In genomic region chr7:35802906-35803595, GRCm38 (mm10) we compare ENCODE assay signal across 7 mouse cellular contexts. TPM values are rescaled to one million over a fixed set of nuclear protein-coding genes. Genes with fewer than 3 reads are reported as not detected.
DNase-seq lines count a peak whose midpoint lies in the region; ATAC-seq lines count a peak whose summit lies in the region.

Zfp507 (minus strand) TSS chr7:35803003.

- no peaks in the 10 kb centered on the region for H3K9me3 ChIP-seq in intestine, embryonic 15.5 days

- H3K9ac ChIP-seq in intestine, embryonic 15.5 days, result peak within 1 kb of the TSS; percentile 99

- peaks cover 10% of the 10 kb centered on the region for H3K36me3 ChIP-seq in intestine, embryonic 15.5 days

- intact Hi-C loops in gastrocnemius, postnatal 36 days (cut with DNase I), result no loop called here
- intact Hi-C loops in left cerebral cortex, postnatal 14 days (cut with DNase I), result no loop called here

- H3K27me3 ChIP-seq in intestine, embryonic 15.5 days (replicated peaks), result no peaks in the 10 kb centered on the region

- H3K4me1 ChIP-seq in intestine, embryonic 15.5 days (replicated peaks), result peaks cover 5% of the 10 kb centered on the region; the same call in 1 of the 2 replicates

- ATAC-seq in intestine, embryonic 15.5 days, result peak; percentile 98

- WGBS in intestine, embryonic 15.5 days, result 19% methylated on average over 26 of the region's 26 CpGs

- peak within 1 kb of the TSS; percentile 66 for H3K4me2 ChIP-seq in intestine, embryonic 15.5 days (replicated peaks)

- DNase-seq in adrenal gland, postnatal 10 days, result peak; percentile 94
- peak; percentile 91 for DNase-seq in embryo, embryonic 9.5 days (ENCODE audit: extremely low spot score)
- peak; percentile 76 to 85 for DNase-seq in gastrocnemius, postnatal 36 days
- DNase-seq in left cerebral cortex, postnatal 14 days (ENCODE audit: low spot score in 2 of 2), result peak; percentile 87 to 88
- peak; percentile 94 for DNase-seq in mesoderm, embryonic 11.5 days (ENCODE audit: low read depth, low spot score)
- peak; percentile 84 for DNase-seq in right cerebral cortex, postnatal 36 days (ENCODE audit: low spot score in 2 of 2)

- peak within 1 kb of the TSS; percentile 90 for H3K4me3 ChIP-seq in intestine, embryonic 15.5 days (replicated peaks)

- H3K27ac ChIP-seq in intestine, embryonic 15.5 days, result peak within 1 kb of the TSS; percentile 78

RNA-seq across cellular contexts. Expression of gene Zfp507, which starts in this region (rescaled TPM):
- 10 to 100 TPM; 23.8 to 26.7 TPM for total RNA-seq in adrenal gland, postnatal 10 days (2021)
- 10 to 100 TPM; 13.7 to 15.4 TPM for total RNA-seq in gastrocnemius, postnatal 36 days (2021)
- polyA plus RNA-seq in intestine, embryonic 15.5 days (2015; fragmentation: Nextera tagmentation; extraction: Ambion mirVana), result 16.6 and 17.8 TPM in 2 replicates
- 10 to 100 TPM; 25.2 to 27.1 TPM for total RNA-seq in left cerebral cortex, postnatal 14 days (2021)

Comparison
In these comparisons a context has a peak if more than half of its experiments do, and no peak if none do; other contexts are left out.
1. Peak in every context shown above with its lines: DNase-seq, ATAC-seq, H3K4me3 ChIP-seq and H3K27ac ChIP-seq.